Mouse (Mus musculus) embryo, embryonic 10 days (tissue): ENCODE measurements around the gene Glb1l.

Source experiments
- DNase-seq: peaks from one replicate; pipeline ENCODE4 v3.0.0-alpha.2; 2015; ENCODE audit warnings: low spot score

Gene Glb1l

GRCm38 (mm10) chr1:75231224-75231623 lies 20.6 kb upstream of the Glb1l start:
- no peak for DNase-seq

- no peak for DNase-seq
These were observed 19.9 kb upstream of the Glb1l start for GRCm38 (mm10) chr1:75230335-75230994.

- no peak for DNase-seq
These were observed 18.5 kb upstream of the Glb1l start for GRCm38 (mm10) chr1:75229158-75229557.

- DNase-seq, result no peak
These were observed 17.0 kb upstream of the Glb1l start for GRCm38 (mm10) chr1:75227653-75228052.

GRCm38 (mm10) chr1:75226138-75226537 lies 15.5 kb upstream of the Glb1l start:
- DNase-seq, result no peak

- DNase-seq, result no peak
These were observed 14.9 kb upstream of the Glb1l start for GRCm38 (mm10) chr1:75225473-75225872.

- no peak for DNase-seq
These were observed 12.9 kb upstream of the Glb1l start for GRCm38 (mm10) chr1:75223532-75223931.

GRCm38 (mm10) chr1:75222926-75223325 lies 12.3 kb upstream of the Glb1l start:
- DNase-seq, result no peak

GRCm38 (mm10) chr1:75221538-75221937 lies 10.9 kb upstream of the Glb1l start:
- no peak for DNase-seq

- peak; percentile 47 for DNase-seq
These were observed 8.9 kb upstream of the Glb1l start, which contains the start of gene Tuba4a for GRCm38 (mm10) chr1:75219531-75219930. Tuba4a (minus strand) TSS chr1:75219865.

- peak; percentile 81 for DNase-seq
These were observed 8.5 kb upstream of the Glb1l start for GRCm38 (mm10) chr1:75219078-75219477.

GRCm38 (mm10) chr1:75218227-75219001 lies 7.8 kb upstream of the Glb1l start:
- DNase-seq, result no peak

- DNase-seq, result no peak
These were observed 7.2 kb upstream of the Glb1l start for GRCm38 (mm10) chr1:75217893-75218226.

- DNase-seq, result no peak
These were observed 6.4 kb upstream of the Glb1l start for GRCm38 (mm10) chr1:75216797-75217585.

- no peak for DNase-seq
These were observed 5.2 kb upstream of the Glb1l start for GRCm38 (mm10) chr1:75215785-75216184.

GRCm38 (mm10) chr1:75214886-75215285 lies 4.3 kb upstream of the Glb1l start:
- no peak for DNase-seq

- no peak for DNase-seq
These were observed 3.8 kb upstream of the Glb1l start for GRCm38 (mm10) chr1:75214442-75214841.

GRCm38 (mm10) chr1:75213096-75213495 lies 2.5 kb upstream of the Glb1l start:
- DNase-seq, result no peak

GRCm38 (mm10) chr1:75212542-75212941 lies 1.9 kb upstream of the Glb1l start:
- no peak for DNase-seq

- no peak for DNase-seq
These were observed 612 bp upstream of the Glb1l start for GRCm38 (mm10) chr1:75211141-75211708.

GRCm38 (mm10) chr1:75208967-75209678 lies 1.5 kb downstream of the Glb1l start:
- peak; percentile 52 for DNase-seq

GRCm38 (mm10) chr1:75201236-75201635 lies 9.4 kb downstream of the Glb1l start:
- DNase-seq, result no peak
